Mouse (Mus musculus) left cerebral cortex, adult 2 months (tissue): ENCODE results near the gene Macf1. TPM values are rescaled to one million over a fixed set of nuclear protein-coding genes. Genes with fewer than 3 reads are reported as not detected.
"Not testable (repeated sequence)": the region's sequence is repeated elsewhere in the genome, so short reads cannot be mapped to it uniquely, and the experiment has no call there.

ENCODE experiments used
- DNase-seq, 2 experiments: peaks; one replicate each; pipeline ENCODE4 v3.0.0; 2021 to 2022; ENCODE audit warnings: low spot score in 2 of 2, mixed read lengths in 1 of 2; ENCODE audit errors: extremely low spot score in 1 of 2
- H3K27ac ChIP-seq: fragments of 200-600 bp; 2 replicates; pipeline ENCODE4 v1.8.1; 2022
- H3K4me3 ChIP-seq: fragments of 200-600 bp; 2 replicates; pipeline ENCODE4 v1.8.1; 2022
- CTCF ChIP-seq: fragments of 200-600 bp; IDR thresholded peaks from 2 replicates; pipeline ENCODE4 v1.8.1; 2022; ENCODE audit warnings: antibody characterized with exemption, mild to moderate bottlenecking, moderate library complexity
- intact Hi-C: fragments of 180-260 bp; cut with DNase I; formaldehyde crosslinking; loops from one replicate; pipeline ENCODE4 v1.15.1; 2025
- total RNA-seq, 2 experiments: library from RNA; stranded (reverse); gene quantifications; 2 replicates each; pipeline ENCODE4 v1.2.3; 2021

Gene Macf1
- total RNA-seq, 2 experiments from 2014 or later, result 242 to 255 TPM

- Histone ChIP-seq H3K4me3 (no peak overlapping the region), H3K27ac (no peak overlapping the region)
- no peak for TF ChIP-seq CTCF
- intact Hi-C loops, result no loop called here
- DNase-seq, result no peak
These were observed 35.0 kb downstream of the Macf1 start for GRCm38 (mm10) chr4:123649131-123649530.

DNA sequence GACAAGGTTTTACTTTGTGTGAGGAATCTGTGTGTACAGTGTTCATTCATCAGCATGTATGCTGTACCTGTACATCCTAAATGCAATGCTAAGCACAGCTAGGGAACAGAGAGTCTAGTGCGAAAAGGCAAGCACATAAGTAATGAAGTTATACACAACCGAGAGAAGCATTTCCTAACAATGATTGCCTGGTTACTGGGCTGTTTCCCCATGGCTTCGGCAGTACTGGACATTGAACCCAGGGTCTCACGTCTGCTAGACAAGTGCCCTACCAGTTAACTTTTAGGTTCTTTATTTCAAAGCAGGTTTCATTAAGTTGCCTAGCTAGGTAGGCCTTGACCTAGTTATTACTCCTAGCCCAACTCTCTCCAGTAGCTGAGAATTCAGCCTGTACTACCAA, 36.5 kb downstream of the Macf1 start:
- no peak for TF ChIP-seq CTCF
- intact Hi-C loops, result no loop called here
- Histone ChIP-seq H3K4me3 (no peak overlapping the region), H3K27ac (no peak overlapping the region)
- DNase-seq, result no peak

GRCm38 (mm10) chr4:123647109-123647508, 37.1 kb downstream of the Macf1 start:
- intact Hi-C loops, result no loop called here
- Histone ChIP-seq H3K4me3 (no peak overlapping the region), H3K27ac (no peak overlapping the region)
- DNase-seq, result no peak
- no peak for TF ChIP-seq CTCF

DNA sequence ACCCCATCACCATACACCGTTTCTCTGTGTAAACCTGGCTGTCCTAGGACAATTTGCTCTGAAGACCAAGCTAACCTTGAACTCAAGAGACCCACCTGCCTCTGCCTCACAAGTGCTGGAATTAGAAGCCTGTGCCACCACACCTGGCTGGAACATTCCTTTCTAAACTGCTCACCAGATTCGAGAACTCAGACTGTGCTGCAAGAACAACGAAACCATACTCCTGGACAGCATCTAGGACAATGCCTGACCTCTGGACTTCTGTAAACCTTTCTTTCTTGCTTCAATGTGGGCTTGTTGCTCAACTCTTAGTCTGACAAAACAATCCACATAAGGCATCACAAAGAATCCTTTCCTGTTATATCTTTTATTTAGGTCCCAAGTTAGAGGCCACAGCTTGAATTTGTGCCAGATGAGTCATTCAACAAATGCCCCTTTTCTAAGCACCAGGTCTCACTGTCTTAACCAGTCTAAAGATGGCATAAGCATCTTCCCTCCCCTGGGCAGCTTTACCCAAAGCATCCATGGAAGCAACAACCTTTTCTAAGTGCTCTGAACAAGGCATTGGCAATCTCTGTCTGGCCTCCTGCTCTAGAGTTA, 38.8 kb downstream of the Macf1 start:
- H3K27ac ChIP-seq, result no peak overlapping the region
- intact Hi-C loops, result no loop called here
- H3K4me3 ChIP-seq, result no peak overlapping the region
- TF ChIP-seq CTCF, result no peak
- no peak for DNase-seq

- TF ChIP-seq CTCF, result no peak
- DNase-seq, result no peak
- intact Hi-C loops, result no loop called here
- Histone ChIP-seq H3K4me3 (no peak overlapping the region), H3K27ac (no peak overlapping the region)
These were observed 40.6 kb downstream of the Macf1 start for GRCm38 (mm10) chr4:123643561-123643960.

GRCm38 (mm10) chr4:123642877-123643276, 41.3 kb downstream of the Macf1 start:
- no peak overlapping the region for H3K4me3 ChIP-seq
- intact Hi-C loops, result no loop called here
- no peak overlapping the region for H3K27ac ChIP-seq
- no peak for TF ChIP-seq CTCF
- DNase-seq, result no peak

- no peak for DNase-seq
- Histone ChIP-seq H3K27ac (no peak overlapping the region), H3K4me3 (no peak overlapping the region)
- intact Hi-C loops, result no loop called here
- TF ChIP-seq CTCF, result no peak
These were observed 47.0 kb downstream of the Macf1 start for GRCm38 (mm10) chr4:123637136-123637535.

DNA sequence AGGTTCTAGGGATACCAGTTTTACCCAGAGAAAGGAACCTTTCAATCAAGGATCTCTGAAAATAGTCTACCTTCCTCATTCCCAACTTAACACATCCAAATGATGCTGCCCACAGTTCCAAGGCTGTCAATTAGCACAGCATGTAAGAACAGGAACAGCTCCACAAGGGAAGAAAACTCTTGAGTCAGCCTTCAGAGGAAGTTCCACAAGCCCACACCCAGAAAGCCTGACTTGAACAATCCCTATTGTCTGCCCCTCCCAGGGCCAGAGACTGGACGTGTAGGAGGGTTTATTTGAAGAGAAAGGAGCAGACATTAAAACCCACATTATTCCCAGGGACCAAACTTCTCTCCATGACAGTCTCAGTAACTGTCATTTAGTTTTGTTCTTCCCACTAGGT, 48.7 kb downstream of the Macf1 start:
- no peak for DNase-seq
- Histone ChIP-seq H3K4me3 (no peak overlapping the region), H3K27ac (peak overlapping the region; percentile 48)
- intact Hi-C loops, result no loop called here
- TF ChIP-seq CTCF, result no peak

DNA sequence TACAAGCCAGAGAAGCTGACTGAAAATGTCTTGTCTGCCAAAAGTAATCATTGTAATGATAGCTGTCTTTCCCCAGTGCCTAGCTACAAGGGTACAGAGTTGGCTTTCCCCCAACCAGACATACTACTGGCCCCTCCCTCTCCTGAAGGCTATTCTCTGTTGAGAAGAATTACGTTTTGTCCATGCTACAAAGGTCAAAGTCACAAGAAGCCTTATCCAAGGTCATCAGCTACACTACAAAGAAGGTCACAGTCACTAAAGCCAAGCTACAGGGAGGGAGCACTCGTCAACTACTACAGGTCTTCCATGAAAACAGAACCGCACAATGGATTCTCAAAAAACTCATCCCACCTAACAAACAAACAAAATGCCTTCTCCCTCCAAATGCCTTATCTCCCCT, 49.7 kb downstream of the Macf1 start:
- Histone ChIP-seq H3K4me3 (no peak overlapping the region), H3K27ac (peak overlapping the region; percentile 51; the same call in 1 of the 2 replicates)
- no peak for DNase-seq
- TF ChIP-seq CTCF, result no peak
- intact Hi-C loops, result no loop called here

DNA sequence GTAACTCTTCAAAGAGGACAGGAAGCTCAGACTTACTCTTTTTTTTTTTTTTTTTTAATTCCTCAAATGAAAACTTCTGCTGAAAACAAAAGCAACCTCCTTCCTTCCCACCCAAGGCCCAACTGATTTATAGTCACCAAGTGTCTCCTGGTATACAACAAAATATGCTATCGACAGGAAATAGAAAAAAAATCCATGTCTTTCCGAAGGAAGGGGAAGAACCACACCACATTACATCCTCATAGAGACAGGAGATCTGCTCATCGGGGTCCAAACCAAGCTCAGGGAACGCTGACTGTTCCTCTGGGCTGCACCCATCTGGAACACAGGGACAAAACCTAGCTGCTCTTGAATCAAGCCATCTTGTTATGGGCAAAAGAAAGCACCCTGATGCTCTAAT, 50.3 kb downstream of the Macf1 start:
- intact Hi-C loops, result loop anchor here (2.0 kb wide), 2 partner anchors 31 to 45 kb away; no protein-coding TSS in a partner anchor
- peak overlapping the region; percentile 51 for H3K27ac ChIP-seq
- TF ChIP-seq CTCF, result no peak
- no peak overlapping the region for H3K4me3 ChIP-seq
- no peak for DNase-seq

- intact Hi-C loops, result loop anchor here (2.0 kb wide), 2 partner anchors 31 to 45 kb away; no protein-coding TSS in a partner anchor
- no peak overlapping the region for H3K4me3 ChIP-seq
- peak; percentile 59 for TF ChIP-seq CTCF
- peak overlapping the region; percentile 16 for H3K27ac ChIP-seq
- peak in 1 of 2 experiments; percentile 14 for DNase-seq
These were observed 50.8 kb downstream of the Macf1 start for GRCm38 (mm10) chr4:123633370-123633769.

DNA sequence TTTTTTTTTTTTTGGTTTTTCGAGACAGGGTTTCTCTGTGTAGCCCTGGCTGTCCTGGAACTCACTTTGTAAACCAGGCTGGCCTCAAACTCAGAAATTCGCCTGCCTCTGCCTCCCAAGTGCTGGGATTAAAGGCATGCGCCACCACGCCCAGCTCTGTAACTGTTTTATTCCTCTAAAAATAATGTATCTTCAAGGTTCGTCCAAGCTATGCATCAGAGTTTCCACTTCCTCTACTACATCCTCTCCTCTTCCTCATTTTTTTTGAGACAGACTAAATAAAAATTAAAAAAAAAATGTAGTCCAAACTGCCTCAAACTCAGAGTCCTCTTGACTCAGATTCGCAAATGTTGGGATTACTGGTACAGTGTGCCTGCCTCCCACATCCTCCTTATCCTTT, 52.0 kb downstream of the Macf1 start:
- H3K27ac ChIP-seq, DNase-seq, H3K4me3 ChIP-seq: not testable (repeated sequence)
- intact Hi-C loops, result loop anchor here (2.0 kb wide), 2 partner anchors 33 to 43 kb away; no protein-coding TSS in a partner anchor

- Histone ChIP-seq H3K27ac (no peak overlapping the region), H3K4me3 (no peak overlapping the region)
- TF ChIP-seq CTCF, result no peak
- no peak for DNase-seq
- intact Hi-C loops, result loop anchor here (2.0 kb wide), 2 partner anchors 33 to 43 kb away; no protein-coding TSS in a partner anchor
These were observed 52.5 kb downstream of the Macf1 start for GRCm38 (mm10) chr4:123631654-123632053.
